Mouse (Mus musculus): Measurements from ENCODE around the gene Myocd. TPM values are rescaled to one million over a fixed set of nuclear protein-coding genes. Genes with fewer than 3 reads are reported as not detected.
A peak's percentile ranks its signal among the peaks of the same experiment; 100 is the strongest.

Gene Myocd
- polyA plus RNA-seq, 1 experiment from 2014 or later, result 0.95 TPM

- H3K9me3 ChIP-seq, result no peaks in the 10 kb centered on the region
- H3K27me3 ChIP-seq, result 0 out of 2 replicates have a peak, but pooled peaks cover 5% of the 10 kb centered on the region
- peaks cover 24% of the 10 kb centered on the region for H3K4me1 ChIP-seq (replicated peaks)
- 98% methylated on average over 5 of the region's 5 CpGs for WGBS
- H3K9ac ChIP-seq, result no peak within 1 kb of the TSS
- no peak for ATAC-seq (ENCODE audit: low FRiP score)
- H3K4me2 ChIP-seq, result peak within 1 kb of the TSS; percentile 86; the same call in 1 of the 2 replicates
- no peak within 1 kb of the TSS for H3K4me3 ChIP-seq
- H3K27ac ChIP-seq, result no peak within 1 kb of the TSS
- 0 out of 2 replicates have a peak, but pooled peaks cover 2% of the 10 kb centered on the region for H3K36me3 ChIP-seq
Measured at GRCm38 (mm10) chr11:65159791-65160190, 110.0 kb downstream of the Myocd start, which contains the start of gene 1700086D15Rik. Gene 1700086D15Rik, minus strand, starts transcription at chr11:65159891.

- Histone ChIP-seq H3K9ac (no peak overlapping the region), H3K27me3 (0 out of 2 replicates have a peak, but pooled peaks cover 5% of the 10 kb centered on the region), H3K9me3 (no peaks in the 10 kb centered on the region), H3K4me1 (replicated peaks) (peaks cover 26% of the 10 kb centered on the region), H3K4me2 (no peak overlapping the region), H3K36me3 (0 out of 2 replicates have a peak, but pooled peaks cover 2% of the 10 kb centered on the region), H3K27ac (no peak overlapping the region), H3K4me3 (no peak overlapping the region)
- WGBS, result 97% methylated on average over 5 of the region's 5 CpGs
- ATAC-seq (ENCODE audit: low FRiP score), result no peak
Measured at GRCm38 (mm10) chr11:65158658-65158990, 111.2 kb downstream of the Myocd start.

- H3K4me2 ChIP-seq, result no peak overlapping the region
- no peaks in the 10 kb centered on the region for H3K9me3 ChIP-seq
- no peak overlapping the region for H3K27ac ChIP-seq
- H3K9ac ChIP-seq, result no peak overlapping the region
- 0 out of 2 replicates have a peak, but pooled peaks cover 5% of the 10 kb centered on the region for H3K27me3 ChIP-seq
- peaks cover 26% of the 10 kb centered on the region for H3K4me1 ChIP-seq (replicated peaks)
- 94% methylated on average over 20 of the region's 20 CpGs for WGBS
- 0 out of 2 replicates have a peak, but pooled peaks cover 2% of the 10 kb centered on the region for H3K36me3 ChIP-seq
- H3K4me3 ChIP-seq, result no peak overlapping the region
- no peak for ATAC-seq (ENCODE audit: low FRiP score)
Measured at GRCm38 (mm10) chr11:65157966-65158657, 111.7 kb downstream of the Myocd start.

- no peaks in the 10 kb centered on the region for H3K27me3 ChIP-seq
- H3K4me1 ChIP-seq (replicated peaks), result peaks cover 14% of the 10 kb centered on the region; the same call in 1 of the 2 replicates
- H3K9me3 ChIP-seq, result no peaks in the 10 kb centered on the region
- 93% methylated on average over 5 of the region's 5 CpGs for WGBS
- H3K27ac ChIP-seq, result no peak overlapping the region
- no peak overlapping the region for H3K4me3 ChIP-seq
- H3K9ac ChIP-seq, result no peak overlapping the region
- no peak overlapping the region for H3K4me2 ChIP-seq
- no peak for ATAC-seq (ENCODE audit: low FRiP score)
- no peaks in the 10 kb centered on the region for H3K36me3 ChIP-seq
Measured at GRCm38 (mm10) chr11:65153006-65153405, 116.8 kb downstream of the Myocd start.

- Histone ChIP-seq H3K27me3 (no peaks in the 10 kb centered on the region), H3K9me3 (no peaks in the 10 kb centered on the region), H3K4me1 (replicated peaks) (0 out of 2 replicates have a peak, but pooled peaks cover 4% of the 10 kb centered on the region), H3K4me2 (no peak overlapping the region), H3K36me3 (no peaks in the 10 kb centered on the region), H3K9ac (no peak overlapping the region), H3K27ac (no peak overlapping the region), H3K4me3 (no peak overlapping the region)
- no peak for ATAC-seq (ENCODE audit: low FRiP score)
- 89% methylated on average over 7 of the region's 7 CpGs for WGBS
Measured at GRCm38 (mm10) chr11:65148441-65148840, 121.3 kb downstream of the Myocd start.

GRCm38 (mm10) chr11:65142838-65143417 is 126.9 kb downstream of the Myocd start:
- Histone ChIP-seq H3K9me3 (no peaks in the 10 kb centered on the region), H3K27me3 (no peaks in the 10 kb centered on the region), H3K4me1 (replicated peaks) (no peaks in the 10 kb centered on the region), H3K9ac (no peak overlapping the region), H3K4me3 (no peak overlapping the region), H3K27ac (no peak overlapping the region), H3K36me3 (no peaks in the 10 kb centered on the region), H3K4me2 (no peak overlapping the region)
- no peak for ATAC-seq (ENCODE audit: low FRiP score)
- WGBS, result 71% methylated on average over 4 of the region's 4 CpGs

- H3K4me2 ChIP-seq, result no peak overlapping the region
- H3K4me1 ChIP-seq (replicated peaks), result peaks cover 8% of the 10 kb centered on the region; the same call in 1 of the 2 replicates
- no peak overlapping the region for H3K9ac ChIP-seq
- H3K4me3 ChIP-seq, result no peak overlapping the region
- H3K27me3 ChIP-seq, result no peaks in the 10 kb centered on the region
- ATAC-seq (ENCODE audit: low FRiP score), result no peak
- WGBS, result 94% methylated on average over 3 of the region's 3 CpGs
- H3K27ac ChIP-seq, result no peak overlapping the region
- no peaks in the 10 kb centered on the region for H3K9me3 ChIP-seq
- no peaks in the 10 kb centered on the region for H3K36me3 ChIP-seq
Measured at GRCm38 (mm10) chr11:65139030-65139429, 130.8 kb downstream of the Myocd start.

GRCm38 (mm10) chr11:65137145-65137652 is 132.6 kb downstream of the Myocd start:
- WGBS, result 62% methylated on average over 2 of the region's 2 CpGs
- H3K27ac ChIP-seq, result no peak overlapping the region
- H3K4me1 ChIP-seq (replicated peaks), result peaks cover 8% of the 10 kb centered on the region; the same call in 1 of the 2 replicates
- H3K36me3 ChIP-seq, result no peaks in the 10 kb centered on the region
- H3K9me3 ChIP-seq, result no peaks in the 10 kb centered on the region
- no peak overlapping the region for H3K9ac ChIP-seq
- H3K4me2 ChIP-seq, result no peak overlapping the region
- no peak for ATAC-seq (ENCODE audit: low FRiP score)
- no peak overlapping the region for H3K4me3 ChIP-seq
- H3K27me3 ChIP-seq, result no peaks in the 10 kb centered on the region

- H3K36me3 ChIP-seq, result no peaks in the 10 kb centered on the region
- no peak for ATAC-seq (ENCODE audit: low FRiP score)
- no peak overlapping the region for H3K27ac ChIP-seq
- H3K4me1 ChIP-seq (replicated peaks), result peaks cover 8% of the 10 kb centered on the region; the same call in 1 of the 2 replicates
- no peaks in the 10 kb centered on the region for H3K9me3 ChIP-seq
- H3K9ac ChIP-seq, result no peak overlapping the region
- no peaks in the 10 kb centered on the region for H3K27me3 ChIP-seq
- no peak overlapping the region for H3K4me3 ChIP-seq
- 87% methylated on average over 8 of the region's 8 CpGs for WGBS
- no peak overlapping the region for H3K4me2 ChIP-seq
Measured at GRCm38 (mm10) chr11:65135251-65135739, 134.5 kb downstream of the Myocd start.

GRCm38 (mm10) chr11:65133661-65134060 is 136.1 kb downstream of the Myocd start:
- WGBS, result 93% methylated on average over 4 of the region's 4 CpGs

GRCm38 (mm10) chr11:65129110-65129509 is 140.7 kb downstream of the Myocd start:
- no peak overlapping the region for H3K27ac ChIP-seq
- no peak overlapping the region for H3K4me2 ChIP-seq
- H3K27me3 ChIP-seq, result no peaks in the 10 kb centered on the region
- no peaks in the 10 kb centered on the region for H3K36me3 ChIP-seq
- H3K9me3 ChIP-seq, result no peaks in the 10 kb centered on the region
- H3K4me1 ChIP-seq (replicated peaks), result peaks cover 26% of the 10 kb centered on the region
- H3K4me3 ChIP-seq, result no peak overlapping the region
- 80% methylated on average over 4 of the region's 4 CpGs for WGBS
- no peak overlapping the region for H3K9ac ChIP-seq
- ATAC-seq (ENCODE audit: low FRiP score), result no peak

More at GRCm38 (mm10) chr11:65133661-65134060, 136.1 kb downstream of the Myocd start:
- Histone ChIP-seq H3K27me3 (no peaks in the 10 kb centered on the region), H3K9ac (no peak overlapping the region), H3K4me3 (no peak overlapping the region), H3K4me2 (no peak overlapping the region), H3K9me3 (no peaks in the 10 kb centered on the region), H3K27ac (no peak overlapping the region), H3K4me1 (replicated peaks) (peaks cover 8% of the 10 kb centered on the region; the same call in 1 of the 2 replicates), H3K36me3 (no peaks in the 10 kb centered on the region)
- no peak for ATAC-seq (ENCODE audit: low FRiP score)

- Histone ChIP-seq H3K36me3 (no peaks in the 10 kb centered on the region), H3K9me3 (no peaks in the 10 kb centered on the region), H3K27me3 (no peaks in the 10 kb centered on the region), H3K4me2 (no peak overlapping the region), H3K4me3 (no peak overlapping the region), H3K9ac (no peak overlapping the region), H3K27ac (no peak overlapping the region), H3K4me1 (replicated peaks) (peaks cover 26% of the 10 kb centered on the region)
- WGBS, result 88% methylated on average over 4 of the region's 4 CpGs
- ATAC-seq (ENCODE audit: low FRiP score), result no peak
Measured at GRCm38 (mm10) chr11:65128666-65129065, 141.1 kb downstream of the Myocd start.

All from hindbrain, embryonic 13.5 days (tissue).